Mouse (Mus musculus) ES-Bruce4 (cell line): ENCODE measurements at regions not wholly inside any gene's neighbourhood (a gene's known extent, or its start where the extent isn't known, plus 50 kb on each side); places are given as distances from the start of the nearest gene placed in this dataset.

Source experiments
- H3K27ac ChIP-seq: 2 replicates; pipeline ENCODE4 v1.5.1; 2012; ENCODE audit warnings: low read length, inconsistent platforms; ENCODE audit not compliant: insufficient read depth
- H3K27me3 ChIP-seq: 2 replicates; pipeline ENCODE4 v1.6.1; 2012; ENCODE audit warnings: mild to moderate bottlenecking, low read length, inconsistent platforms; ENCODE audit not compliant: control insufficient read depth, poor library complexity, insufficient read depth, severe bottlenecking
- H3K36me3 ChIP-seq: 2 replicates; pipeline ENCODE4 v1.6.1; 2012; ENCODE audit warnings: inconsistent platforms, mild to moderate bottlenecking, low read length, moderate library complexity; ENCODE audit not compliant: control insufficient read depth, poor library complexity, insufficient read depth, severe bottlenecking
- H3K4me1 ChIP-seq: one replicate; pipeline ENCODE4 v1.8.1; 2011; ENCODE audit warnings: low read length; ENCODE audit not compliant: control insufficient read depth, insufficient read depth
- H3K4me3 ChIP-seq: 2 replicates; pipeline ENCODE4 v1.5.1; 2011; ENCODE audit warnings: low read depth, mild to moderate bottlenecking, low read length
- H3K9ac ChIP-seq: 2 replicates; pipeline ENCODE4 v1.6.1; 2012; ENCODE audit warnings: low read depth, mild to moderate bottlenecking, inconsistent platforms; ENCODE audit not compliant: poor library complexity, severe bottlenecking
- H3K9me3 ChIP-seq: replicated peaks from 2 replicates; pipeline ENCODE4 v1.6.1; 2012; ENCODE audit warnings: mild to moderate bottlenecking, low read length, inconsistent platforms; ENCODE audit not compliant: control insufficient read depth, poor library complexity, insufficient read depth, severe bottlenecking
- CTCF ChIP-seq: IDR thresholded peaks from one replicate; pipeline ENCODE4 v1.8.1; 2011; ENCODE audit warnings: low read depth, low read length
- EP300 ChIP-seq: IDR thresholded peaks from 2 replicates; pipeline ENCODE4 v1.6.1; 2011; ENCODE audit warnings: low read depth, low read length; ENCODE audit not compliant: insufficient read depth
- POLR2A ChIP-seq: IDR thresholded peaks from one replicate; pipeline ENCODE4 v1.8.1; 2011; ENCODE audit warnings: low read length; ENCODE audit not compliant: insufficient read depth

DNA sequence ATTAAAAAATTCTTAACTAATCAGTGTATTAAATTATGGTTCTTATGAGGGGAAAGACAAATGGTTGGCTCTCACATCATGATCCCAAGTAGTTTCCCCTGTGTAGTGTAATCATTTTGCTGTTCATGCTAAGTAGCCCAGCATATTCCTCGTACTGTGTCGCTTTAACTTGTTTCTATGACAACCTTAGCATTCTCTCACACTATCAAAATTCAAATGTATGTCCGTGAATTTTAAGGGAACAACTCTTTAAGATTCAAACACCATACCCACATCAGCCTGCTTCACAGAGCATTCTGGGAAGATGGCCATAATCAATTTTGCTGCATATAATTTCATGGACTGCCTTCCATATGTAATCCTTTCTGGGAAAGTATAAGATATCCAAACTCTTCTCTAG is 241.4 kb upstream of the Ubash3b start:
- H3K4me3 ChIP-seq: no peak overlapping the region
- no peaks in the 10 kb centered on the region for H3K27me3 ChIP-seq
- H3K4me1 ChIP-seq: no peaks in the 10 kb centered on the region
- H3K36me3 ChIP-seq: no peaks in the 10 kb centered on the region
- no peak overlapping the region for H3K27ac ChIP-seq
- TF ChIP-seq EP300 (no peak), POLR2A (no peak), CTCF (no peak)
- H3K9me3 ChIP-seq: no peaks in the 10 kb centered on the region
- H3K9ac ChIP-seq: no peak overlapping the region

DNA sequence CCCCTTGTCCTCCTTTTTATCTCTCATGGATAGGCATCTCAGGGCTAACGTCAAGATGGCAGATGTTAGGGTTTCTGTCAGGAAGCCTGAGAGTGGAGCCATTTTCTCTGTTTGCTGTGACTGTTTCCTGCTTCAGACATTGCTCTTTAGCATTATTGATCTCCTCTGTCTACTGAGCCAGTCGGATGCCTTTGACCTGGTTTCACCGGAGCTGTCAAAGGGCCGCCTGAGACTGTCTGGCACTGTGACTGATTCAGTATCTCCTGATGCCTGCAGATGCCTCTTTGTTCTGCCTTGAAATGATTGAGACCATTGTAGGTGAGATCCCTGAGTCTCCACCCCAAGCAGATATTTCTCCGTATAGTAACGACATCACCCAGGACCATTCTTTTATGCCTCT is 239.5 kb upstream of the Ubash3b start:
- Histone ChIP-seq H3K27me3 (no peaks in the 10 kb centered on the region), H3K9me3 (no peaks in the 10 kb centered on the region), H3K27ac (no peak overlapping the region), H3K36me3 (no peaks in the 10 kb centered on the region; the same call in 1 of the 2 replicates), H3K9ac (no peak overlapping the region), H3K4me1 (no peaks in the 10 kb centered on the region), H3K4me3 (no peak overlapping the region)
- TF ChIP-seq POLR2A (no peak), CTCF (no peak), EP300 (no peak)

DNA sequence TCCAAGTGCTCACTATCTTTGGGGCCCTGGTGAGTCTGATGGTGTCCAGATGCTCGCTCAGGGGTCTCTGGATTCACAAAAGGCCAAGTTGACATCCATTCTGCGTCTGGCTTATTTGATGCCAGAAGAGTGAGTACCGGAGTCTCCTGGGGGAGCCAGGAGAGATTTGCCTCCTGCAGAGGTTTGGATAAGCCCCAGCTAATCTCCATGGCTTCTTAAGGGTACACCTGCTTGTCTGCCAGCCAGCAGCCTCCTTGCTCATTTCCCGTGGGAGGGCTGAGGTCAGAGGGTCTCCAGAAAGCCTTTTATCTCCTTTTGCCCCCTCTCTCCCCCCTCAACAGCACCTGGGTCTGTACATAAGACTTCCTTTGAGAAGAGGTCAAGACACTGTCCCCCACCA is 234.0 kb upstream of the Ubash3b start:
- no peak overlapping the region for H3K4me3 ChIP-seq
- H3K4me1 ChIP-seq: no peaks in the 10 kb centered on the region
- H3K36me3 ChIP-seq: no peaks in the 10 kb centered on the region; the same call in 1 of the 2 replicates
- H3K27me3 ChIP-seq: no peaks in the 10 kb centered on the region
- no peak overlapping the region for H3K9ac ChIP-seq
- H3K9me3 ChIP-seq: no peaks in the 10 kb centered on the region
- TF ChIP-seq POLR2A (no peak), EP300 (no peak), CTCF (no peak)
- no peak overlapping the region for H3K27ac ChIP-seq

DNA sequence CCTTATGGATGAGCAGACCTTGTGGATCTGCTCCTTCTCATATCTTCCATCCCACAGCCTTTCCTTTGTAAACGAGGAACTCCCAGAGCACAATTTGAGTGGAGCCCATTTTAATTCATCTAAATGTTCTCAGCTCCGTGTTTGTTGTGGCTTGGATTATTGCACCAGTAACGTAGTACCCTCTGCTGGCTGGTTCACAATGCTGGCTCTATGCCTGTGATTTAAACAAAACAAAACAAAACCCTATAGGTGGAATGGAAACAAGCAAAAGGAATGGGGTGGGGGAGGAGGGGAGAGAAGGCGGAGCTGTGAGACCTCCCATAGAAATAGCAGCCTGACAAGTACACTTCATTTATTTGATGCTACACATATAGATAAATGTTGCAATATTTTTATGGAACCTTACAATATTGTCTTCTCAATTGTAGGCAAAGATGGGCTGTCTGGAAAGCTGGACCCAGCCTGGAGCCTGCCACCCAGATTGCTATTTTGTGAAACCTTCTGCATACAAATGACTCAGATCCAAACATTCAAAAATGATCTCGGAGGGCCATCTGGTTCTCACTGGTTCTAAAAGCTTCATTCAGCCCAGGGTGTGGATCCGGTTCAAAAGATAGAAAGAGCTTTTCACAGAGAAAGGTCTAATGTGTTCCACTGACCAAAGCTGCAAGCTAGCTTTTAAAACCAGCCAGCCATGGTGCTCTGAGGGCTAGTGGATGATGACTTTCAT is 230.3 kb upstream of the Ubash3b start:
- H3K27ac ChIP-seq: no peak overlapping the region
- no peaks in the 10 kb centered on the region for H3K9me3 ChIP-seq
- H3K9ac ChIP-seq: no peak overlapping the region

DNA sequence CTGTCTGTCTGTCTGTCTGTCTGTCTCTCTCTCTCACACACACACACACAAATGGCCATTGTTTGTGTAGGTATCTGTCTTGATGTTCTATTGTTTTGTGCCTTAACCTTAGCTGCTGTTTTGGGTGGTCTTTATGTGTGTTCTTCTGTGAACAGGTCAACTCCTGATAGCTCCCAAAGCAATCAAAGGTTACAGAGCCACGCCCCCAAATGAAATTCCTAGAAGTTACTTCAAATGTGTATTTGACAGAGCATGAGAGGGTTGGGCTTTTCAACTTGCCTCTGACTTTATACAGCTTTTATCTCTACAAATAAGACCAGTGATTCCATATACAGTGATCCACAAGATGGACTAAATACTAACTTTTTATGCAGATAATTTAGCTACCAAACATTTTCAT is 217.8 kb upstream of the Ubash3b start:
- Histone ChIP-seq H3K36me3 (no peaks in the 10 kb centered on the region), H3K4me3 (no peak overlapping the region), H3K27me3 (no peaks in the 10 kb centered on the region), H3K27ac (no peak overlapping the region), H3K9me3 (no peaks in the 10 kb centered on the region), H3K9ac (no peak overlapping the region), H3K4me1 (peaks cover 4% of the 10 kb centered on the region)
- TF ChIP-seq EP300 (no peak), POLR2A (no peak), CTCF (no peak)

More for the DNA sequence above, 230.3 kb upstream of the Ubash3b start:
- no peak for TF ChIP-seq CTCF
- Histone ChIP-seq H3K4me3 (no peak overlapping the region), H3K27me3 (no peaks in the 10 kb centered on the region), H3K36me3 (no peaks in the 10 kb centered on the region; the same call in 1 of the 2 replicates), H3K4me1 (no peaks in the 10 kb centered on the region)

DNA sequence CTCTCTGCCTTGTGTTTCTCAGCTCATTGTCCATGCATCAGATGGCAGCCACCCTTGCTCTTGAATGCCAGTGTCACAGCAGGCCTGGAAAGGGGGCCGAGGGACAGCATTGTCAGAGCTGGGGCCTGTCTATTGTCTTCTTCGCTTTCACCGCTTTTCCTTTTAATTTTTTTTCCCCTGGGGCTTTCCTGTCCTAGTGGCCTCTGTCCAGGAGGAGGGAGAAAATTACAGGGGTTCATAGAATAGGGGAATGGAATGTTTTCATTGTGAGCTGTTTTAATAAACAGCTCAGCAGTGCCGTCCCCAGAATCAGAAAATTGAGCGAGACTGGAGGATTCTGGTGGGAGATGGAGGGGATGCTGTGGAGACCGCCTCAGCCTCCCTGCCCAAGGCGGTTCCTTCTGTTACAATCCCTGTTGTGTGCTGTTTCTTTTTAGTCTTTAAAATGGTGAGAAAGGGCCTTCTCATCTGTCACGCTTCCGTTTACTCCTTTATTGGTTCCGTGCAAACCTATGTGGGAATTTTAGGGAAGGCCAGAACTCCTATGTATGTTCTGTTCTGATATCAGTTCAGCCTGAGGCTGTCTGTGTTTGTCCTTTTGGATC is 217.2 kb upstream of the Ubash3b start:
- Histone ChIP-seq H3K36me3 (no peaks in the 10 kb centered on the region), H3K4me1 (peaks cover 4% of the 10 kb centered on the region), H3K9me3 (no peaks in the 10 kb centered on the region), H3K27me3 (no peaks in the 10 kb centered on the region), H3K27ac (no peak overlapping the region), H3K9ac (no peak overlapping the region), H3K4me3 (no peak overlapping the region)
- TF ChIP-seq POLR2A (no peak), CTCF (no peak), EP300 (no peak)
